Mouse (Mus musculus) cortical plate, adult 2 months (tissue): Measurements from ENCODE around the gene Kmt5b.

Experiments
- CTCF ChIP-seq: fragments of 200-500 bp; IDR thresholded peaks from 2 replicates; pipeline ENCODE4 v1.5.1; 2011; ENCODE audit warnings: mild to moderate bottlenecking, control low read depth, low read length; ENCODE audit not compliant: insufficient read depth; ENCODE audit errors: extremely low read depth
- POLR2A ChIP-seq: fragments of 200-500 bp; IDR thresholded peaks from 2 replicates; pipeline ENCODE4 v1.6.1; 2011; ENCODE audit warnings: mild to moderate bottlenecking, low read length, control low read depth; ENCODE audit not compliant: insufficient read depth; ENCODE audit errors: extremely low read depth

GRCm38 (mm10) chr19:3805526-3805925 lies 38.3 kb downstream of the Kmt5b start:
- TF ChIP-seq CTCF (no peak), POLR2A (no peak)
